Mouse (Mus musculus) megakaryocyte-erythroid progenitor cell, adult 5-6 weeks (primary cell): ENCODE data around the gene Fam172a. TPM values are rescaled to one million over a fixed set of nuclear protein-coding genes. Genes with fewer than 3 reads are reported as not detected.

ENCODE experiments used
- ATAC-seq: replicated peaks from 2 replicates; pipeline ENCODE4 v1.8.0; 2016; ENCODE audit warnings: mild to moderate bottlenecking, inconsistent platforms; ENCODE audit not compliant: severe bottlenecking, poor library complexity, low FRiP score, low TSS enrichment
- total RNA-seq, 2 experiments: library from RNA; stranded (forward) in 1 of 2; stranded (reverse) in 1 of 2; fragments of 200-1000, 215-1000 nt in 1 of 2; fragments of >200 nt in 1 of 2; fragmentation: Nextera tagmentation in 1 of 2; gene quantifications; 2 replicates each; pipeline ENCODE4 v1.2.3; 2014 to 2017

Gene Fam172a
- total RNA-seq, 2 experiments from 2014 or later: 29.0 to 31.2 TPM

DNA sequence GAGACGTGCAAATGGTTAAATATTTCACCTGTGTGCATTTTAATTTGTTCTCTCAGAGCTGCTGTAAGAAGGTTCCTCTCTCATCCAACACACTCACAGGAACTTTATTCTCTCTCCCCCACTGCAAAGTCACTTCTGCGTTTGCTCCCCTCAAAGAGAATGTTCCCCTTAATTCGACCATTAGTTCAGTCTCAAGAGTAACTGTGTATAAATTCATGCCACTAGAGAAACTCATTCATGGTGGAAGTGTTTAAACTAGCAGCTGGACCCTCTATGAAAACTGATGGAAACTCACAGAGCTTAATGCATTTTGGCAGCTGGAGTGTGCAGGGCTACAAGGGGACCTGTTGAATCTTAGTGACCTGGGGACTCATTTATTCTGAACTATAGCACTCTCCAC is 471.0 kb downstream of the Fam172a start:
- ATAC-seq: no peak

GRCm38 (mm10) chr13:78174191-78174590 is 472.4 kb downstream of the Fam172a start:
- no peak for ATAC-seq

DNA sequence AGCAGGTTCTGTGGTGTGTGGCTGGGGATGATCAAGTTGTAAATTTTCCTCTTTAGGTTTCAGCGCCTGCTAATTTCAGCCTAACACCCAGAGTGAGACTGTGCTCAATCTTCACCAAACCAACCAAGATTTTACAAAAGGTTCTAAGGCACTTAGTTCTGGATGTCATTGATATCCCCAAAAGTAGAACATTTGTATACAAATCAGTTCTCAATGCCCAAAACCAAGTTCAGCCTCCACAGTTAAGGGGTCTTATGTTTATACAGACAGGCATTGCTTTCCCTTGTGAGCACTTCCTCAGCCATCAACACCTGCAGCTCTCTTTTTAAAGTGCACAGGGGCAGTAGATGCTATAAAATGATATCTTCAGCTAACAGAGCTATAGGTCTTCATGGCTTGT is 473.1 kb downstream of the Fam172a start:
- no peak for ATAC-seq

- no peak for ATAC-seq
Observed at GRCm38 (mm10) chr13:78175821-78176380, 474.1 kb downstream of the Fam172a start.

- ATAC-seq: no peak
Observed at GRCm38 (mm10) chr13:78177381-78177950, 475.6 kb downstream of the Fam172a start.

GRCm38 (mm10) chr13:78178021-78178420 is 476.2 kb downstream of the Fam172a start:
- ATAC-seq: no peak

GRCm38 (mm10) chr13:78178771-78179170 is 476.9 kb downstream of the Fam172a start:
- no peak for ATAC-seq

DNA sequence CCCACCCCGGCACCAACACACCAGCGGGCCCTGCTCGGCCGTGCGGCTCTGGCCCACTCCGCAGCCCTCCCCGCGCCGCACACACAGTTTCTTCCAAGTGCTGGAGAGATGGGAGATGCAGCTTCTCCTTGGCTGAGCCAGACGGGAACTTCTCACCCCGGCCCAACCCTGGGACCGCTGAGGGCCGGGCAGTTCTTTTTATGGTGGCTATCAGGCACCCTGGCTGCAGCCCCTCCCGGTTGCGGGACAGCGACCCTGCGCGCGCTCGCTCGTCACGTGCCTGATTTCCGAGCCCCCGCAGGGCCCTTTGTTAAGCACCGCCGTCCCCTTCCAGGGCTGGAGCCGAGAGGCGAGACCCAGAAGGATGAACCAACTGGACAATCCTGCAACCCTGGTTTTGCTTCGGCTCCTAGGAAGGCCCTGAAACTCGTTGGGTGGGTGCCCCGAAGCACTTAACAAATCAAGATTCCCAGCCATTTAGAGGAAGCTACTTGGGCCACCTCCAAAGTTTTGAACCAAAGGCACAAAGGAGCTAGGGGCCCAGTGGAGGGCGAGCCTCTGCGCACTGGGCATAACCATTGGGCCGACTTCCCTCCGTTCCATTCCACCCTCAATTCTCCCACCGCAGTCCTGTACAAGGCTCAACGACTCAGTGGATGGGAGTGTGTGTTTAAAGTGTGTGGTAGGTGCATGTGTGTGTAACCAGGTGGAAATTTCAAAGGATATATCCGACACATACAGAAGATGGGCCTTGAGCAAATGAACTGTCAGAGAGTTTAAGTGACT is 477.7 kb downstream of the Fam172a start:
- ATAC-seq: no peak

DNA sequence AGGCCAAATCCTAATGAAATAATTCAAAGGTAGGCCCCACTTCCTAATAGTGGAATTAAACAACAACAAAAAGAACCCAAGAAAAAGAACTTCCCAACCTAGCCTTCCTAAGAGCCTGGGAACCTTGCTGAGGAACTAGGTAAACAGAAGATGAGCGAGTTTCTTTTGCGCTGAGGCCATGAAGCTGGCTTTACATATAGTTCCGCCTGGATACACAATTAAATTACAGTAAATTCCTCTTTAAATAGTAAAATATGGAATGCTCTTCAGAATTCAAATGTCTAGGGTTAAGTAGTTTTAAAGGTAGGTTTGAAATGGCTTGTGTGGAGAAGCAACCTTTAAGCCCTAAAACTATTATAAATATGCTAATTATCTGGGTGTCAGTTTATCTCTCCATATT is 478.4 kb downstream of the Fam172a start:
- ATAC-seq: no peak

GRCm38 (mm10) chr13:78181071-78181929 is 479.5 kb downstream of the Fam172a start:
- ATAC-seq: no peak

DNA sequence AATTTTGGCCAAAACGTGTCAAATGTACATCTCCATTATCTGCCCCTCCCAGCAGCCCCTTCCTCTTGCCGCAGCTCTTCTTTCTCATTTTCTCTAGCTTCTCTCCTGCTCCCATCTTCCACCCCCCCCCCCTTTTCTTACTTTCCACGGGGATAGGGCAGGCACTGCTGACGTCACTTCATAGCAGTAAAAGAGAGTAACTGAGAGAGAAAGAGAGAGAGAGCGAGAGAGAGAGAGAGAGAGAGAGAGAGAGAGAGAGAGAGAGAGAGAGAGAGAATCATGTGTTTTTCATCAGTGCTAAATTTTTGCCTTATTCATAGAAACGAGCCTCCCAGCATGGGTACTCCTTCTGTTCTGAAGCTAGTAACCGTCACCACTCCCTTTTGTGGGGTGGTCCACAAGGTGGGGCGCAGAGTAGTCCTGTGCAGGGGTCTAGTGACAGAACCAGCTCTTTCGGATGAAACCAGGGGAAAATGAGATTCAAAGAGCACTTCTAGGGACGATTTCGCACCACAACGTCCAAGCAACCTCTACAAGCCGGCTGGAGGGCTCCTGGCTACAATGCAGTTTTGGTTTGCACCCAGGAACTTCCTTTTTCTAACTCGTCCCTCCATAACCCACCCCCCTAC is 480.2 kb downstream of the Fam172a start:
- ATAC-seq: no peak

DNA sequence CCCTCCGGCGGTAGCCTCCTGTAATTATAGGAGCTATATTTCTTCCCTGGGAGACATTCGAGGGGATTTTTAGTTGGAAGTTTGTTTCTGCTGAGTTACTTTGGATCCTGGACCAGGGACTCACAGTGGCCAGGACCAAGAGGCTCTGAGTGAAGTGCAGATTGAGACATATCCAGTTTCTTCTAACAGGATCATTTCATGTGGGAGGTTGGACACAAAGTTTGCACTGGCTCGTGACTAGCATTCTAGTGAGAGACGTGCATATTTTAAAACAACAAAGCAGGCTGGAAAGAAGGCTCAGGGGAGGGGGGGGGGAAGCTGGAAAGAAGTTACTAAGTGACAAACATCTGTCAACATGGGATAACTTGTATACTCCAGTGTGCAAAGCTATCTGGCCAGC is 481.2 kb downstream of the Fam172a start:
- ATAC-seq: no peak

DNA sequence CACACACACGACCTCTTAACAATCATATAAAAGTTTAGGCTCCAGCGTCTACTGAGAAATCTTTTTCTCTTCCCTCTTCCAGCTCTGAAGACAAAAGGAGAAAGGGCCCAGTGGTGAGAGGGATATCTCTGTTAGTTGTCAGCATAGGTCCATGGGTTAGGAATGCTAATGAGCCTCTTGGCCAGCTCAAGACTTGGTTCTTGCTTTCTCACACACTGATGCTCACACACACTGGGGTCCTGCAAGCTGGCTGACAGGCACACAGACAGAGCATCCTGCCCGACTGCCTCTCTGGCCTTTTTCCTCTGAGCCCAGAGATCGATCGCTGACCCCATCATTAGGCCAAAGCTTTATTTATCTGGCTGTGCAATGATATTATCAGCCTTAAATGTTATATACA is 482.2 kb downstream of the Fam172a start:
- no peak for ATAC-seq

DNA sequence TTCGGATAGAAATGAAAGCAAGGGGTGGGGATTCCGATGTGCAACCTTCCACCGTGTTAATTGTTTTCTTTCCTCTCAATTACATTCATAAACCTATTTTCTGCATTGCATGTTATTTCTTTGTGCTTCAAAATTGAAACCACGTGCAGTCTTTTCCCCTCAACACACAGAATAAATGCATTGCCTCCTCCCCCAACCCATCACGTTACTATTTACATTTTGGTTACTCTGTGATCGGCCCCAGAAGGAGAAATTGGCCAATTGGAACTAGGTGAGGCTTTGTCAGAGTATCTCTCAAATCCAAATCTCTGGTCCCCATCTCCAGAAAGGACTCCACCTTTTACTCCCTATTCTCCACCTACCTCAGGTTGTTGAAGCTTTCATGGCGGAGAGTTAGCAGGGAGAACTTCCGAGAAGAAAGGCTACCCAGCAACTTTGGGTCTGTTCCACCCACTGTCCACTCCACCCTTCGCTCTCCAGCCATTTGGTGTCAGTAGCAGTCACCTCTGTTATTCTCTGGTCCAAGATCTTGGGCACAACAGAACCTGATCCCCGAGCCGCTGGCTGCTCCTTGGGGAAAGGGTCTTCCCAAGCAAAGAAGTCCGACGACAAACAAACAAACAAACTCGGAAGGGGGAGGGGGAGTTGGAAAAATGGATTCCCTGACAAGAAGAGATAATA is 483.1 kb downstream of the Fam172a start:
- ATAC-seq: no peak

- peak; percentile 68; the same call in 1 of the 2 replicates for ATAC-seq
Observed at GRCm38 (mm10) chr13:78186340-78186946, 484.6 kb downstream of the Fam172a start.

- no peak for ATAC-seq
Observed at GRCm38 (mm10) chr13:78187833-78188232, 486.0 kb downstream of the Fam172a start.

- ATAC-seq: no peak
Observed at GRCm38 (mm10) chr13:78189586-78189985, 487.8 kb downstream of the Fam172a start.

GRCm38 (mm10) chr13:78193211-78193610 is 491.4 kb downstream of the Fam172a start:
- no peak for ATAC-seq
